Mouse (Mus musculus) mature B cell (primary cell): ENCODE results near the gene Rab12.
"Not testable (repeated sequence)": the region's sequence is repeated elsewhere in the genome, so short reads cannot be mapped to it uniquely, and the experiment has no call there.

Source experiments
- in situ Hi-C: fragments of 300-500 bp; cut with MboI; formaldehyde crosslinking; loops from 2 replicates; pipeline ENCODE4 v1.14.3; 2019

Rab12 gene

DNA sequence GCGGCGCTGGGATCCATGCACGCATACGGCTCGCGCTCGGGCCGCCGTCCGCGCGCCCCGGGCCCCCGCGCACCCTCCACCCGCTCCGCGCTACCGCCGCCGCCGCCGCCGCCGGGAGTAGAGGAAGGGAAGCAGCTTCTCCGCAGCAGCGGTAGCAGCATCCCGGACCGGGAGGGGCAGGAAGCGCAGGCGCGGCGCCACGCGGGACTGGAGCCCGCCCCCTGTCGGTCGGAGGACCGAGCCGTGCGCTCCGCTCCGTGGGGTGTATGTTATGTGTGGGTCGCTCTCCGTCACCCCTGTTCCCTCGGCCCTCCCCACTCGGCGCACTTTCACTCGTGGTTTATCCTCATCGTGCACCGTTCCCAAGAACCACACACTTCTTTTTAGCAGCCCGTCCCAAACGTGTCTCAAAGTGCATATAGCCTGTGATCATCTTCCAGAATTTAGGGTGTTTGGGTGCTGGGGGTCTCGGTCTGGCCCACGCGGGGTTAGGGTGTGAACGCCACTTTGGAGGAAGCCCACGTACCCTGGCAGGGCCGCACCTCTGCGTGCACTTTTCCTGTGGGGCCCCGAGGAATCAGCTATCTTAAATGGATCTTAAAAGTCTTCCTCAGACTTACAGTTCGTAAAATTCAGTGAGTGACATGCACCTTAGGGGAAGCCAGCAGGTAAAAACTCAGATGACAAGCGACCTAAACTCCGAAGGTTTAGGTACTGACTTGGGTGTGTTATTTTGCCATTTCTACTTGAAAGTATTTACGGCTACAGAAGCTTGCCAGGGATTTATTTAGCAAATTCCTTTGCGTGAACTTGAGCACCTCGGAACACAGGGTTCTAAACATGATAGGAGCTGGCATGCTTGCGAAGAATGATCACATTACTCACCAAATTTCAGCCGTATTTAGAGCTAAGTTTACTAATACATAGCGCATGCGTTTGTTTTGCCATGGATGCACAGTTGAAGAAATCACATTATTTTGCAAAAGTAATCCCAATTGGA is at the start of gene Rab12:
Gene Rab12, minus strand, starts transcription at position 176 of the 1,000 bp plus-strand sequence.
- in situ Hi-C loops: no loop called here

DNA sequence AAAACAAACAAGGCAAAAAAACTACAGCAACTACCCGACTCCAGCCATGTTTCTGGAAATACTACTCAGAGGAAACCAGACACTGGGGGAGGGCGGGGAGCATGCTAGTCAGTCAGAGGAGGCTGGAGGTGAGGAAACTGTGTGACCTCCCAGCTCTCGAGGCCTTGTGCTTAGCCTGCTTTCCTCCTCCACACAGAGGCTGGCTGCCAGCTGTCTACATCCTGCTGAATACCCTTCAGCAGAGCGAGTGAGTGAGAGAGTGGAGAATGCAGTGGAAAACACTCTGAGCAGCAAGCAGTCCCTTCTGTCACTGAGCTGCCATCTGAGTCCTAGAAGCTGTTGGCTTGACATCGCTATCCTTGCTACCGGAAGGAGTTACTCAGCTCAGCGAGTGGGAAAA is 44.7 kb upstream of the Rab12 start:
- in situ Hi-C loops: no loop called here

DNA sequence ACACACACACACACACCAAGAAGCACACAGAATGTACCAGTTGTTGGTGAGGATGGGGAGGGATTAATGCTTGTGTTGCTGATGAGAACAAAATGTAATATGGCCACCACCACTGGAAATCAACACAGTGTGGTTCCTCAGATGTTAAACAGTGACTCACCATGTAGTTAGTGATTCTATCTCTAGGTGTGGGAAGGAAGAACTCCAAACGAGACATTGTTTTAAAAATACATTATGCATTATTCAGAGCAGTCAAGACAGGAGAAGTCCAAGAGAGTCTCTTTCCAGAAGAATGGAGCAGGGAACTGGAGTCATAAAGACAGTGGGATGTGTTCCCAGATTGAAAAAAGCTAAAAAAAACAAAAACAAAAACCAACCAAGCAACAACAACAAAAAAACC is 44.0 kb upstream of the Rab12 start:
- in situ Hi-C loops: no loop called here

DNA sequence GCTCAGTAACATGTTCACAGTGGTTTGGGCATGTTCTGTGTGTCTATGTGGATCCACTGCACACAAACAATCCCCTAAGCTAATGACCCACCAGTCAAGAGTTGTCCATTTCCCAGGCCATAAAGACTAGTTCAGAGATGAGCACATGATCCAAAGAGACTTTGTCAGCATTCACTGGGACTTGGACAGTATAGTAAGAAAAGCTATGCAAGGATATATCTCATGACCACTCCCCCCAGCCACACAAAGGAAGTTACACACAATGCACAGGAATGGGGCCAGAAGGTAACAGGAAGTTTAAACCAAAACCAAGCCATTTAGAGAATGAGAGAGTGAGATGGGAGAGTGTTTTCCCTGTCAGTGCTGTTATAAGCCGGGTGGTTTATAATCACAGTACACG is 41.9 kb upstream of the Rab12 start:
- in situ Hi-C loops: no loop called here

DNA sequence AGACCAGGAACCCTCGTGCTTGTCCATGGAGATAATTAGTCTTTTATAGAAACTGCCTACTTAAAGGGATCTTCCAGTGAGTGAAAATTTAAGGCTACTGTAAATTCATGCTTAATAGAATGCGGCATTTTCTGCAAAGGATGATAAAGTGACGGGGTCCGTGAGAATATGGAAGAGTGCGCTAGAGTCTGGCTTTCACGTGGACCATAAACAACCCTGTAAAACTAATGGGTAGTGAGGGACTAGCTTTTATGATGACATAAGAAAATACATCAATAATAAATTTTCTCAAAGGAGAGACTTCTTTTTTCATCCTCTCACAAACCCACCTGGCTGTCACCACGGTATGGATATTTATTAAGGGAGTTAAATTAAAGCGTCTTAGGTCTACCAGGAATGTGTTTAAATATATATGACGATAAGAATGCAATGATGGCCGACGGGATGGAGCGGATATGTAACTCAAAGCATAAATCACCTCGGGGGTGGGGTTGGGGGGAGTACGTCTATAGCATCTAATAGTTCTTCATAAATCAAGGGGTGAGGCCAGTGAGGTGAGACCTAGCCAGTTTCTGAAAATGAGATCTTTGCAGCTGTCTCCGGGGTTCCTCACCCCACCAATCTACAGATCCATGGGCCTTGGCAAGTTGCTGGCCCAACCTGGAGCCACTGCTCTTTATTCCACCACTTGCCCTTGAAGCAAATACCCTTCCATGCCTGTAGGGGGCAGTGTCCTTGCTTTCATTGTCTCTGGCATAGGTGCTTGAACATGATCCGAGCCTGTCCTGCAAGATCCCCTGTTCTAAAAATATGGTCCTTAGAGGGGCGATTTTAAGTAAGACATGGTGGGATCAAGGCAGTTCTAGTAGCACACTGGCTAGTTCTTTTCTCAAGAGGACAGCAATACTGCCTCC is 39.1 kb upstream of the Rab12 start:
- in situ Hi-C loops: no loop called here

DNA sequence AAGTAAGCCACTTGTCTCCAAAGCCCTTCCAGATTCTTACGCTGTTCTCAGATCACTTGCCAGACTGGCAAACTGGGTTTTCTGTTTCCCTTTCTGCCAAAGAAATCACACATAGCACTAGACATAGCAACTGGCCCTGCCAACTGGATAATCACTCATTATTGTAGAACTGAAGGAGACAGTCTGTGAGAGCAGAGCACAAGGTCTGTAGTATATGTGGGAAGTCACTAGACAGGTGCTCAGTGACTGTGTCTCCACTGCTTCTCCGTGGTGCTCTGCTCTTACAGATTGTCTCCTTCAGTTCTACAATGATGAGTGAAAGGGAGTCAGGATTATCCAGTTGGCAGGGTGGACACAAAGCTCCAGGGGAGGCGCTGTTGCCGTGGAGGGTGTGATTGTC is 33.2 kb upstream of the Rab12 start:
- in situ Hi-C loops: no loop called here

DNA sequence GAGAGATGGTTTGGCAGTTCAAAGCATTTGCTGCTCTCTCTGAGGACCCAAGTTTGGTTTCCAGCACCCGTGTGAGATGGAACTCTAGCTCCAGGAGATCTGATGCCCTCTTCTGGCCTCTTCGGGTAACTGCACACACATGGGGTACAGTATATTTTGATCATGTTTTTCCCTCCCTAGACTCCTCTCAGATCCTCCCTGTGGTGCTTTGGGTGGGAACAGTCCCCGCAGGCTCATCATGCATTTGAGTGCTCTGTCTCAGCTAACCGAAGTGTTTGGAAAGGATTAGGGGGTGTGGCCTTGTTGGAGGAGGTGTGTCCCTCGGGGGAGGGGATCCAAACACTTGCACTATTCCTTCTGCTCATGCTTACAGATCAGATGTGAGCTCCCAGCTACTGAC is 31.0 kb upstream of the Rab12 start:
- in situ Hi-C loops: no loop called here

DNA sequence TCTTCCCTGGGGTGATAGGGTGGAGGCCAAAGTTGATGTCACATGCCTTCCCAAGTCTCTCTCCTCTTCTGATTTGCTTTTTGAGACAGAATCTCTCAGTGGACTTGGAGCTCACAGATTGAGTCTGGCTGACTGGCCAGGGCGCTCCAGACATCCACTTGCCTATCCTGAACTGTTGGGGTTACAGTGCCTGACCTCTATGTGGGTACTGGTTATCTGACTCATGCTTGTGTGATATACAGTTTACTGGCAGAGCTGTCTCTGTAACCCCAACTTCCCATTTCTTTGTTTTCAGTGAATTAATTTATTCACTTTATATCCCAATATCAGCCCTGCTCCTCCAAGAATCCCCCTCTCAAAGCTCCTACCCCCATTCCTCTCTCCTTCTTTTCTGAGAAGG is 12.8 kb upstream of the Rab12 start:
- in situ Hi-C loops: no loop called here

DNA sequence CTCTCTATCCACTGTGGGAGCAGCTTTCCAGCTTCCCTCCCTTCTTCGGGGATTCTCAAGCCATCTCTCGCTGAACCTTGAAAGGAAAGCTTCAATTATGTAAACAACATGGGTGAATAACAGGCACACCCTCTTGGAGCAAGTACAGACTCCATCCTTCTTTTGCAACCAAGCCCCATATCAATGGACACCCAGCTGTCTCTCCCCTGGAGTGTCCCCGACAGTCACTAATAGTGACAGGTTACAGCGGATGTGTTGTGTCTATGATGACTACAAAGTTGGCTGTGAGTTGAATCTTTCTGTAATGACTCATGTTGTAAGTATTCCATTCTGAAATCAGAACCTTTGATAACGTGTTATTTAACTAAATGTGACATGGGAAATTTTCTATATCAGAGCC is 3.9 kb upstream of the Rab12 start:
- in situ Hi-C loops: no loop called here

DNA sequence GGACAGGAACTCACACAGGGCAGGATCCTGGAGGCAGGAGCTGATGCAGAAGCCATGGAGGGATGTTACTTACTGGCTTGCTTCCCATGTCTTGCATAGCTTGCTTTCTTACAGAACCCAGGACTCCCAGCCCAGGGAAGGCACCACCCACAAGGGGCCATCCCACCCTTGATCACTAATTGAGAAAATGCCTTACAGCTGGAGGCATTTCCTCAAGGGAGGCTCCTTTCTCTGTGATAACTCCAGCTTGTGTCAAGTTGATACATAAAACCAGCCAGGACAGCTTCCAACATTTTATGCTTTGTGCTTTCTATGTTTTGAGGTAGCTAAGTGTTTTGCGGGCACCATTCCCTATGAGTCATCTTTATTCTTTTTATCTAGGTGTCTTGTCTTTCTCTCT is 3.1 kb upstream of the Rab12 start:
- in situ Hi-C loops: not testable (repeated sequence)

DNA sequence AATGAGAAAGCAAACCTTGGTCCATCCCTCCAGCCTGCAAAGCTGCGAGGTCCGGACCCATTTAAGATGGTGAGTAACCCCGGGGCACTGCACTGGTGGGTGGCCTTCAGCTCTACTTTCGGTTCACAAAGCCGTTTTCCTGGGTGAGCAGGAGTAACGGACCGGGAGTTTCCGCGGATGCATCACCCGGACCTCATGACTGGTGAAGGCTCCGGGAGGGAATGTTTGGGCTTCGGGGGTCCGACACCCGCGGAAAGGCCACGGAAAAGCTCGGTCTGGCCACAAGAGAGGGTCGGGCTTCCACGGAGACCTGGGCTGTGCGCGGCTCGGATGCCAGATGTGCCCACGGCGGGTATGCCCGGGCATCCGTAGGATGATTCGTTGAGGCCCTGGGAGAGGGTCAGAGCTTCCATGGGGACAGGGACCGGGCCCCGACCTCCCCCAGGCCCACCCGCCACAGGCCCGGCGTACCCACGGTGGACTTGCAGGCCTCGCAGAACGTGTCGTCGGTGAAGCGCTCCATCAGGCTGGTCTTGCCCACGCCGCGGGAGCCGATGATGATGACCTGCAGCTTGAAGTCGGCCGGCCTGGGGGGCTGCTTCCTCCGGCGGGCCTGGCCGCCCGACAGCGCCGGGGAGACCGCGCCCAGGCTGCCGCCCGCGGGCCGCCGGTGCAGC is 514 bp downstream of the Rab12 start:
- in situ Hi-C loops: no loop called here

DNA sequence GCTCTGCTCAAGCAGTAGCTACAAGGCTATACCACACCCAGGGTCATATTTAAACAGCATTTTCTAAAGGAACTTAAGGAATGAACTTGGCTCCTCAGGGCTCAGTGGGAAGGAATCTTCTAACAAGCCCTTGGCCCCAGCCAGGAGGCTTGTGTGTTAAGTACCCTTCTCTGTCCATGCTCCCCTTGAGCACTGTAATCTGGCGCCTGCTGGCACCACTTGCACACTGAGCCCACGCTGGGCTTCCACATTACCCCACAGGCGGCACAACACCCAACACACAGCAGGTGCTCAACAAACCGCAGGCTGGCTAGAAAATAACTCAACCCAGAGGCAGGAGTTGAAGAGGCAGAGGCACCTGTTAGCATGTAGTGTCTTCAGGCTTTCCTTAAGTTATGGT is 2.6 kb downstream of the Rab12 start:
- in situ Hi-C loops: no loop called here

DNA sequence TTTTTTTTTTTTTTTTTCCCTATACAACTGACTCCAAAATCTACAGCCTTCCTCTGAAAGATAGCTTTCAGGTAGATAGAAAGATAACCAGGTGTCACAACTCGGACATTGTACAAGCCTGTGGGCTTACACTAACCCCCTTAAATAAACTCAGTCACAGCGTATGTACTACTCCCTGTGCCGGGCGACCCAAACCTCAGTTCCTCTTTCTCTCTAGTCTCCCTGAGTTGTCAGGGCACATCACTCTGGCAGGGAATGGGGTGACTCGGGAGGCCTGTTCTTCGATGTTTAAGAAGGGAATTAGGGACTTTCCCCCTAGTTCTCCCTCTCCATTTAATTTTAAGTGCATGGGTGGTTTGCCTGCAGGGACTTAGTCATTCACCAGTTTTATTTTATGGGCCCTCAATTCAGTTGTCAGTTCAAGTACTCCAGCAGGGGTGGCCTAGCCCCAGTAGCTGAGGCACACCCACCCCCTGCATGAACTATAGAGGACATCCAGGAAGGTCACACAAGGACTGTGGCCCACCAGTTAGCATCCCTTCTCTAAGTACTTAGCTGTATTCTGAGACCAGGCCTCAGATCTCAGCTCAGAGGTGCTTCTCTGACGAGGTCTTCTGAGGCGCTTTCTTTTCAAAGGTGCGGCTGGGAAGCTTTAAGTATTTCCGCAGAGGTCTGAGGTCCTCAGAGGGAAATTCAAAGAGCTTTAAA is 5.1 kb downstream of the Rab12 start:
- in situ Hi-C loops: no loop called here

DNA sequence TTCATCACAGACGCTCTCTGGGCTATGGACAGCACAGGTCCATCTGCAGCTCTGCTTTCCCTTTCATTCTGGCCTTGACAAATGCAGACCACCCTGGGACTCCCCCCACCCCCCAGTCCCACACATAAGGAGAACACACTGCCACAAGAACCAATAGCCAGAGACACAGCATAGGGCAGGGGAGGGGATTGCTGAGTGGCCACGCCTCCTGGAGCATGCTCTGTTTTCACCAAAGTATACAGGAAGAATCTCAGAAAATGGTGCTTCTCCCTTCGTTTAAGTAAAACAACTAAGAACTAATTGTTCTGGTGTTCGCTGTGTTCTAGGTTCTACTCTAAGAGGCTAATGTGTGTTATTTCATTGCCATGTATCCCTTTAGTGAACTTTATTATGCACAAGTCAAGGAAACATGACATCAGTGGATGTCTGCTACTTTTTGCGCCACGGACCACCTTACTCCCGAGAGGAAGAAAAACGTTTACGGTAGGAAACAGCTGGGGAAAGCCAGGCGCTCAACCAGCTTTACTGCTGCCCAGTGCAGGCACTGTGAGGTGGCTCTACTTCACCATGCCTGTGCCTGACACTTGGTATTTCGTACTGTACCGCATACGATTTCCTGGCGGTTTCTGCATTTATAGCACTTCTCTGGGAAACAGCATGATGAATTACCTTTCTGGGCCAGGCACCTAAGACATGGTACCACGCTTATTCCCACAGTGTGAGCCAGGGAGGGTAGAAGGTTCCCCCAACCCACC is 7.2 kb downstream of the Rab12 start:
- in situ Hi-C loops: no loop called here

DNA sequence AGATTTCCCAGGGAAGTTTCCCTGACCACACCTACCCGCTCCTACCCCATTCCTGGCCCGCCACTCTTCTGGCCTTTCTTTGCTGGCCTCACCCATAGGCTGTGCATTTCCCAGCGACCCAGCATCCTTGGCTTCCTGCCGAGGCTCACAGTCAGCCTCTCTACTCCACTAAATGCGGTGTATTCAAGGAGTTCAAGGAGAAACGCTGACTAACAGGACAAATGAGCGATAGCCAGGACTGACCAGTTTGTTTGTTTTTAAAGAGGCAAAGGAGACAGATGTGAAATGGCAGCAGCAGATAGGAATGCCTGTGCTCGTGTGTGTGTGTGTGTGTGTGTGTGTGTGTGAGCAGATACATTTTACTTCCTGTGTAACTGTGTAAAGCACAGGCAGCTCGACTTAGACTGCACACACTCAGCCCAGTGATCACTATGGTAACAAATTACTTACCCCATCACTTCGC is 9.3 kb downstream of the Rab12 start:
- in situ Hi-C loops: no loop called here

DNA sequence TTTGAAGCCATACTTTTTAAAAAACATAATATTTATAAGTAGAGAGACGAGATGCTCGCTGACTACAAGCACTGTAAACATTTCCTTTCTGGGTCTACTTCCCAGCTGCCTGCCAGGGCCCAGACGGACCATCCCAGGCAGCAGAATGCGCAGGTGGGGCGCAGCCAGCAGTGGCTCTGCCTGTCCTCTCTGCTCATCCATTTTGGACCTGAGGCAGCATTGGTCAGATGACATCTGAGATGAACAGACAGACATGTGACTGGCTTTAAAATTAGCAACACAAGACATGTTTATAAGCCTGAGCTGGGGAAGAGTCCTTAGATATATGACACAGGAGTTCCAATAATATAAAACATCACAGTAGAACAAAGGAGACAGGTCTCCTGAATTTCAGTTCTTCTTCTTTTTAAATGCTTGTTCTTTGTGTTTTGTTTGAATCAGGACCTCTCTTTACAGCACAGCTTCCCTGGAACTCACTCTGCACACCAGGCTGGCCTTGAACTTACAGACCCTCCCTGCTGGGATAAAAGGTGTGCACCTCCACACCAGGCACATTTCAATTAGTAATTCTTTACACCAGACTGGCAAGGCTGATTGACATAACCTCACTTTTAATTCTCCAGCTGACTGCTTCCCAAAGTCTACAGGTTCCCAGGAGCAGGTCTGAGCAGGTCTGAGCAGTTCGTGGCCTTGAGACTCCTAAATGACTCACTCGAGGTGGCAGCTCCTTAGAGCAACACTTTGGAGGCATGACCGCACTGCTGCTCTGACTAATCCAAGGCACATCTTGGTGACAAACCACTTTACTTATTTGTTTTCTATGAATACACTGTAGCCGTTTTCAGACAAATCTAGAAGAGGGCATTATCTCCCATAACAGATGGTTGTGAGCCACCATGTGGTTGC is 12.2 kb downstream of the Rab12 start:
- in situ Hi-C loops: no loop called here

DNA sequence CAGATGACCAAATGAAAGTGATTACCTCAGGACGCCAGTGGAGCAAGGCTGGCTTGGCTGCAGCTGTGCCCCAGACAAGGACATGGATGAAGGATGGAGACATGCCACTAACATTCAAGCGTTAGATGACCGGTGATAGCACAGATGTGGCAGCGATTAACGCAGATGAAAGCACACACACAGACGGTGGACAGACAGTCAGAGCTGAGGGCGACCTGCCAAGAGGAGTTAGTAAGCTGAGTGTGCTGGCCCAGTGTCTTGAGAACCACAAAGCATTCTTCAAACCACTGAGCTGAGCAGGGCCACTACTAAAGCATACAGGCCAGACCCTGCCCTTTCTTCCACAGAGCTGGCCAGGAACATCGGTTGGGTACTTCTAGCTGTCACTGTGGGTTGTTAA is 14.6 kb downstream of the Rab12 start:
- in situ Hi-C loops: no loop called here

DNA sequence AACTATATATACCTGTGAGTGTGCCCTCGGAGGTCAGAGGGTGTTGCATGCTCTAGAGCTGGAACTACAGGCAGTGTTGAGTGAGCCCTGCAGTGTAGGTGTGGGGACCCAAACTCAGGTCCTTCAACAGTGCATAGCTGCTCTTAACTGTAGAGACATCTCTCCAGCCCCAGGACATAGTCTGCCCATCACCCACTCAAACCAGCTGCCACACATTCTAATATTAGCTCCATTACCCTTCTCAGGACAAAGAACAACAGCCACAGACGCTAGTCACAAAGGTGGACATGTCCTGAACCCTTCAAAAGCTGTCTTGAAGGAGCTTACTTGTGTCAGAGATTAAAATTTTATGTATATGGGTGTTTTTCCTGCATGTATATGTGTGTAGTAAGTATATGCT is 15.3 kb downstream of the Rab12 start:
- in situ Hi-C loops: no loop called here

DNA sequence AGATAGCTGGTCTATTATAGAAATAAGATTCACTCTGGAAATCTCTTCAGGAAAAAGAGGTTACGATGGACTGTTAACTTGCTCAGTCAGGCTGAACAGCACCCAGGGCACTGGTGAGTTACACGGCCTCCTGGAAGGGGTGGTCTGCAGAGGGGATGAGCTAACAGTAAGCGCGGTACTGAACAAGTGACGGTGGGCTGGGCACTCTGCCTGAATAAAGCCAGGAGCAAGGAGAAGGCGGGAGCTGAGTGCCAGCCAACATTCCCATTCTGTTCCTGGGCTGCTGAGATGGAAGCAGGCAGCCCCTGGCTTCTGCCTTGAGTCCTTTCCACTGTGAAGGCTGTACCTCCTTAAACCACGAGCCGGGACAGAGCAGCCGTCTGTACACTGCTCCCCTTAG is 16.1 kb downstream of the Rab12 start:
- in situ Hi-C loops: no loop called here

DNA sequence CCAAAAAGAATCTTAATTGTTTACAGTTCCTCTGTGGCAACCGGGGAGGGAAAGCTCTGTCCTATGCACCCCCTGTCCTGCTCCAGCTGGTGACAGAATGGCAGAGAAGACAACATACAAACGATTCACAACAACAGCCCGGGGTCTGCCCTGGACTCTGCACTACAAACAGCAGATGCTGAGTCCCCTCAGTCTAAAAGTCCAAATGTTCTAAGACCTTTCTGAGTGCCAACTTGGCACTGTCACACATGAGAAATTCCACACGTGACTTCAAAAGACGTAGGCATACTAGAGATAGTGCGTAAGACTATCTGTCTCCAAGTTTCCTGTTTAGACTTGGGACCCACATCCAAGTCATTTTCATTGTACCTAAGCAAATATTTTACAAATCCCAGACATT is 16.7 kb downstream of the Rab12 start:
- in situ Hi-C loops: no loop called here
